Mouse (Mus musculus) thymus, adult 18-20 months (tissue): ENCODE measurements around the gene Ankrd54.
"Not testable (repeated sequence)": the region's sequence is repeated elsewhere in the genome, so short reads cannot be mapped to it uniquely, and the experiment has no call there.

ENCODE experiments used
- DNase-seq, 2 experiments: peaks; one replicate each; pipeline ENCODE4 v3.0.0; 2022; ENCODE audit warnings: mixed read lengths in 2 of 2

The Ankrd54 gene

GRCm38 (mm10) chr15:79040501-79041416, 21.9 kb downstream of the Ankrd54 start:
- no peak for DNase-seq

GRCm38 (mm10) chr15:79038853-79039252, 23.8 kb downstream of the Ankrd54 start:
- DNase-seq, result peak; percentile 74 to 77

GRCm38 (mm10) chr15:79038331-79038730, 24.4 kb downstream of the Ankrd54 start:
- DNase-seq, result no peak

GRCm38 (mm10) chr15:79037913-79038328, 24.8 kb downstream of the Ankrd54 start:
- peak in 1 of 2 experiments; percentile 16 for DNase-seq

GRCm38 (mm10) chr15:79031908-79032307, 30.8 kb downstream of the Ankrd54 start:
- DNase-seq, result not testable (repeated sequence)

GRCm38 (mm10) chr15:79030551-79031435, 31.9 kb downstream of the Ankrd54 start:
- DNase-seq, result peak; percentile 51 to 52

GRCm38 (mm10) chr15:79029519-79030241, 33.0 kb downstream of the Ankrd54 start:
- no peak for DNase-seq

GRCm38 (mm10) chr15:79028823-79029484, 33.7 kb downstream of the Ankrd54 start:
- DNase-seq, result no peak

- peak; percentile 58 to 61 for DNase-seq
Measured at GRCm38 (mm10) chr15:79028237-79028738, 34.4 kb downstream of the Ankrd54 start, which contains the start of gene H1f0. Gene H1f0 (plus strand): TSS chr15:79028450.

- peak in 1 of 2 experiments; percentile 11 for DNase-seq
Measured at GRCm38 (mm10) chr15:79027291-79028205, 35.1 kb downstream of the Ankrd54 start.

- DNase-seq, result no peak
Measured at GRCm38 (mm10) chr15:79026511-79027290, 36.0 kb downstream of the Ankrd54 start.

GRCm38 (mm10) chr15:79025687-79026308, 36.9 kb downstream of the Ankrd54 start:
- no peak for DNase-seq

GRCm38 (mm10) chr15:79023366-79023765, 39.3 kb downstream of the Ankrd54 start:
- DNase-seq, result no peak

GRCm38 (mm10) chr15:79022671-79023230, 39.9 kb downstream of the Ankrd54 start:
- DNase-seq, result no peak

- DNase-seq, result no peak
Measured at GRCm38 (mm10) chr15:79018886-79019285, 43.8 kb downstream of the Ankrd54 start.

GRCm38 (mm10) chr15:79018191-79018590, 44.5 kb downstream of the Ankrd54 start:
- DNase-seq, result no peak

GRCm38 (mm10) chr15:79013382-79013781, 49.3 kb downstream of the Ankrd54 start:
- no peak for DNase-seq

GRCm38 (mm10) chr15:79011550-79011949, 51.1 kb downstream of the Ankrd54 start:
- DNase-seq, result no peak

GRCm38 (mm10) chr15:79009734-79010133, 53.0 kb downstream of the Ankrd54 start:
- no peak for DNase-seq
